Mouse (Mus musculus): ENCODE measurements around the gene Cldn2. TPM values are rescaled to one million over a fixed set of nuclear protein-coding genes. Genes with fewer than 3 reads are reported as not detected.

The Cldn2 gene
- polyA plus RNA-seq, 1 experiment from 2014 or later: 8.1 TPM

- no peak overlapping the region for H3K27ac ChIP-seq (ENCODE audit: low read depth)
- H3K9ac ChIP-seq (replicated peaks): no peak overlapping the region
- TF ChIP-seq EP300 (IDR thresholded peaks at IDR 0.05; ENCODE audit: low read depth) (no peak), CTCF (IDR thresholded peaks at IDR 0.05; ENCODE audit: low read depth) (no peak)
- no peaks in the 10 kb centered on the region for H3K4me1 ChIP-seq (ENCODE audit: insufficient read depth)
- no peak for ATAC-seq
- 72% methylated on average over 6 of the region's 6 CpGs for whole genome bisulfite sequencing (ENCODE audit: insufficient replicate concordance)
- H3K27me3 ChIP-seq (ENCODE audit: insufficient read depth, low read length): no peaks in the 10 kb centered on the region; the same call in 1 of the 2 replicates
- H3K4me2 ChIP-seq (ENCODE audit: low read depth, low read length): no peak overlapping the region
- no peak overlapping the region for H3K4me3 ChIP-seq (ENCODE audit: low read depth, low read length)
- DNase-seq: no peak
- H3K36me3 ChIP-seq (replicated peaks; ENCODE audit: insufficient read depth, low read length): no peaks in the 10 kb centered on the region; the same call in 1 of the 2 replicates
- H3K9me3 ChIP-seq (ENCODE audit: low read length): no peaks in the 10 kb centered on the region
Observed at GRCm38 (mm10) chrX:139828363-139829092, 27.9 kb downstream of the Cldn2 start.

GRCm38 (mm10) chrX:139832464-139832863 lies 31.8 kb downstream of the Cldn2 start:
- no peak overlapping the region for H3K27ac ChIP-seq (ENCODE audit: low read depth)
- no peak for ATAC-seq

GRCm38 (mm10) chrX:139839057-139839456 lies 38.4 kb downstream of the Cldn2 start:
- WGBS (ENCODE audit: insufficient replicate concordance): 45% methylated on average over 3 of the region's 3 CpGs
- H3K9ac ChIP-seq (replicated peaks): no peak overlapping the region
- no peak overlapping the region for H3K4me3 ChIP-seq (ENCODE audit: low read depth, low read length)
- DNase-seq (no peak), ATAC-seq (no peak)
- no peaks in the 10 kb centered on the region for H3K9me3 ChIP-seq (ENCODE audit: low read length)
- no peaks in the 10 kb centered on the region for H3K27me3 ChIP-seq (ENCODE audit: insufficient read depth, low read length)
- no peaks in the 10 kb centered on the region for H3K4me1 ChIP-seq (ENCODE audit: insufficient read depth)
- H3K4me2 ChIP-seq (ENCODE audit: low read depth, low read length): no peak overlapping the region
- H3K36me3 ChIP-seq (replicated peaks; ENCODE audit: insufficient read depth, low read length): no peaks in the 10 kb centered on the region
- H3K27ac ChIP-seq (ENCODE audit: low read depth): no peak overlapping the region
- no peak for TF ChIP-seq EP300 (IDR thresholded peaks at IDR 0.05; ENCODE audit: low read depth)
- peak; percentile 47 for TF ChIP-seq CTCF (IDR thresholded peaks at IDR 0.05; ENCODE audit: low read depth)

More at GRCm38 (mm10) chrX:139832464-139832863, 31.8 kb downstream of the Cldn2 start:
- peak; percentile 60 for DNase-seq
- Histone ChIP-seq H3K36me3 (replicated peaks; ENCODE audit: insufficient read depth, low read length) (no peaks in the 10 kb centered on the region; the same call in 1 of the 2 replicates), H3K4me1 (ENCODE audit: insufficient read depth) (no peaks in the 10 kb centered on the region), H3K9ac (replicated peaks) (no peak overlapping the region), H3K4me2 (ENCODE audit: low read depth, low read length) (no peak overlapping the region), H3K27me3 (ENCODE audit: insufficient read depth, low read length) (no peaks in the 10 kb centered on the region; the same call in 1 of the 2 replicates), H3K4me3 (ENCODE audit: low read depth, low read length) (no peak overlapping the region), H3K9me3 (ENCODE audit: low read length) (no peaks in the 10 kb centered on the region)
- no peak for TF ChIP-seq EP300 (IDR thresholded peaks at IDR 0.05; ENCODE audit: low read depth)
- TF ChIP-seq CTCF (IDR thresholded peaks at IDR 0.05; ENCODE audit: low read depth): peak; percentile 87
- 17% methylated on average over 5 of the region's 5 CpGs for WGBS (ENCODE audit: insufficient replicate concordance)

GRCm38 (mm10) chrX:139841091-139841490 lies 40.5 kb downstream of the Cldn2 start:
- ATAC-seq (no peak), DNase-seq (no peak)
- no peak overlapping the region for H3K9ac ChIP-seq (replicated peaks)
- TF ChIP-seq CTCF (IDR thresholded peaks at IDR 0.05; ENCODE audit: low read depth) (no peak), EP300 (IDR thresholded peaks at IDR 0.05; ENCODE audit: low read depth) (no peak)
- H3K4me3 ChIP-seq (ENCODE audit: low read depth, low read length): no peak overlapping the region
- H3K4me2 ChIP-seq (ENCODE audit: low read depth, low read length): no peak overlapping the region
- H3K9me3 ChIP-seq (ENCODE audit: low read length): no peaks in the 10 kb centered on the region
- WGBS (ENCODE audit: insufficient replicate concordance): 69% methylated on average over 6 of the region's 6 CpGs
- no peaks in the 10 kb centered on the region for H3K36me3 ChIP-seq (replicated peaks; ENCODE audit: insufficient read depth, low read length)
- H3K27ac ChIP-seq (ENCODE audit: low read depth): no peak overlapping the region
- no peaks in the 10 kb centered on the region for H3K27me3 ChIP-seq (ENCODE audit: insufficient read depth, low read length)
- no peaks in the 10 kb centered on the region for H3K4me1 ChIP-seq (ENCODE audit: insufficient read depth)

- no peaks in the 10 kb centered on the region for H3K27me3 ChIP-seq (ENCODE audit: insufficient read depth, low read length)
- H3K36me3 ChIP-seq (replicated peaks; ENCODE audit: insufficient read depth, low read length): no peaks in the 10 kb centered on the region
- DNase-seq (no peak), ATAC-seq (no peak)
- WGBS (ENCODE audit: insufficient replicate concordance): 73% methylated on average over 4 of the region's 4 CpGs
- TF ChIP-seq CTCF (IDR thresholded peaks at IDR 0.05; ENCODE audit: low read depth) (no peak), EP300 (IDR thresholded peaks at IDR 0.05; ENCODE audit: low read depth) (no peak)
- no peak overlapping the region for H3K27ac ChIP-seq (ENCODE audit: low read depth)
- no peak overlapping the region for H3K4me3 ChIP-seq (ENCODE audit: low read depth, low read length)
- no peaks in the 10 kb centered on the region for H3K4me1 ChIP-seq (ENCODE audit: insufficient read depth)
- no peak overlapping the region for H3K4me2 ChIP-seq (ENCODE audit: low read depth, low read length)
- H3K9me3 ChIP-seq (ENCODE audit: low read length): no peaks in the 10 kb centered on the region
- H3K9ac ChIP-seq (replicated peaks): no peak overlapping the region
Observed at GRCm38 (mm10) chrX:139854795-139855194, 54.2 kb downstream of the Cldn2 start.

- no peaks in the 10 kb centered on the region for H3K9me3 ChIP-seq (ENCODE audit: low read length)
- TF ChIP-seq CTCF (IDR thresholded peaks at IDR 0.05; ENCODE audit: low read depth): no peak
- TF ChIP-seq EP300 (IDR thresholded peaks at IDR 0.05; ENCODE audit: low read depth): no peak
- no peaks in the 10 kb centered on the region for H3K36me3 ChIP-seq (replicated peaks; ENCODE audit: insufficient read depth, low read length)
- ATAC-seq (no peak), DNase-seq (no peak)
- H3K27me3 ChIP-seq (ENCODE audit: insufficient read depth, low read length): no peaks in the 10 kb centered on the region
- 61% methylated on average over 5 of the region's 5 CpGs for WGBS (ENCODE audit: insufficient replicate concordance)
- H3K4me2 ChIP-seq (ENCODE audit: low read depth, low read length): no peak overlapping the region
- no peak overlapping the region for H3K4me3 ChIP-seq (ENCODE audit: low read depth, low read length)
- H3K4me1 ChIP-seq (ENCODE audit: insufficient read depth): no peaks in the 10 kb centered on the region
- no peak overlapping the region for H3K9ac ChIP-seq (replicated peaks)
- H3K27ac ChIP-seq (ENCODE audit: low read depth): no peak overlapping the region
Observed at GRCm38 (mm10) chrX:139859402-139859801, 58.8 kb downstream of the Cldn2 start.

Other genes with a start within 250 kb of the Cldn2 start
- 91.1 and 96.0 TPM in 2 replicates for gene Rnf128, start 237.5 kb upstream of the Cldn2 start, polyA plus RNA-seq (2015; fragmentation: Nextera tagmentation; extraction: Ambion mirVana)
- gene Tbc1d8b, start 115.8 kb upstream of the Cldn2 start, polyA plus RNA-seq (2015; fragmentation: Nextera tagmentation; extraction: Ambion mirVana): 0.81 and 0.93 TPM in 2 replicates
- 0.14 TPM in 1 of 2 replicates, not detected in the other for gene Gm15013, start 86.3 kb upstream of the Cldn2 start, polyA plus RNA-seq (2015; fragmentation: Nextera tagmentation; extraction: Ambion mirVana)
- not detected in 2 replicates for gene Ripply1, start 18.5 kb upstream of the Cldn2 start, polyA plus RNA-seq (2015; fragmentation: Nextera tagmentation; extraction: Ambion mirVana)
- 12.4 and 16.1 TPM in 2 replicates for gene Morc4, start 70.8 kb downstream of the Cldn2 start, polyA plus RNA-seq (2015; fragmentation: Nextera tagmentation; extraction: Ambion mirVana)
- 0.67 and 0.90 TPM in 2 replicates for gene Rbm41, start 197.8 kb downstream of the Cldn2 start, polyA plus RNA-seq (2015; fragmentation: Nextera tagmentation; extraction: Ambion mirVana)